Mouse (Mus musculus): Measurements from ENCODE around the gene Zbtb34.
A peak's percentile ranks its signal among the peaks of the same experiment; 100 is the strongest.

Zbtb34 gene

DNA sequence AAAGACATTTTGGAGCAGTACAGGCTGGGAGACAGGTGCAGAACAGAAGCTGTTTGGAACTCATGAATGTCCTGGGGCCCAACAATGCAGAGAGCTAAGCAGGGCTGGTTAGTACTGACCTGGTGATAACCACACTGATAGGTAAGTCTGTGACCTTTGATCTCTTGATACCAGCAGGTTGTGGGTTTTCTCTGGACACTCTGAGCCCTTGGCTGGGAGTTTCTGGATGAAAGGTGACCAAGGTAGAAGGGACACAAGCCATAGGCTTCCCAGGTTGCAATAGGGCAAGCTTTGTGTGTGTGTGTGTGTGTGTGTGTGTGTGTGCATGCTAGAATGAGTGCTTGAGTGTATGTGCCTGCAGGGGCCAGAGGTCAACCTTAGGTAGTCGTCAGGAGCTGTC lies 15.7 kb upstream of the Zbtb34 start:
- DNase-seq (ENCODE audit: low read depth, low spot score), result no peak

DNA sequence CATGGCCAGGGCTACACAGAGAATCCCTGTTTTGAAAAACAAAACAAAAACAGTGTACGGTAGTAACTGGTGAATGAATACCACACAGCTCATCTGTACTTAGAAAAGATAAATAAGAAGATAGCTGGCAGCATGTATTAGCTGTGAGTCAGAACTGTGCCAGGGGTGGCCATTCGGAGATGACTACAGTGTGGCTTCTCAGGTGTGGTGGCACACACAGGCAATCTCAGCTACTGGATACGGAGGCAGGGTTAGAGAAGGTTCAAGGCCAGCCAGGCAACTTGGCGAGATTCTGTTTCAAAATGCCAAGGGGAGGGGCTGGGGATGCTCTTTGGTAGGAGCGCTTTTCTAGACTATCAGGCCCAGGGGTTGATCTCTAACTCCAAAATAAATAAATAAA lies 14.6 kb upstream of the Zbtb34 start:
- no peak for DNase-seq (ENCODE audit: low read depth, low spot score)

DNA sequence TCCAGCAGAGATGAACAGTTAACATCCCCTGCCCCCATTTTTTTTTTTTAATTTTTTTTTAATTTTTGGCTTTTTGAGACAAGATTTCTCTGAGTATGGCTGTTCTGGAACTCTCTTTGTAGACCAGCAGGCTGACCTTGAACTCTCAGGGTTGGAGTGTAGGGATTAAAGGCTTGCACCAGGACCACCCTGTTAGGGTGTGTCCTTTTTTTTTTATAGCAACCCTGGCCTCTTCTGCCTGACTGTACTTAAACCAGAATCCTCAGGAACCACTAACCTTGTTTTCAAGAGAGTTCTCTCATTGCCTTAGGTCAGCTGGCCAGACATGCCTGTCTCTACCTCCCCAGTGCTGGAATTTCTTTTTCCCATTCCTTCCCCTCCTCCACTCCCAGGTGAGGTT lies 13.7 kb upstream of the Zbtb34 start:
- no peak for DNase-seq (ENCODE audit: low read depth, low spot score)

DNA sequence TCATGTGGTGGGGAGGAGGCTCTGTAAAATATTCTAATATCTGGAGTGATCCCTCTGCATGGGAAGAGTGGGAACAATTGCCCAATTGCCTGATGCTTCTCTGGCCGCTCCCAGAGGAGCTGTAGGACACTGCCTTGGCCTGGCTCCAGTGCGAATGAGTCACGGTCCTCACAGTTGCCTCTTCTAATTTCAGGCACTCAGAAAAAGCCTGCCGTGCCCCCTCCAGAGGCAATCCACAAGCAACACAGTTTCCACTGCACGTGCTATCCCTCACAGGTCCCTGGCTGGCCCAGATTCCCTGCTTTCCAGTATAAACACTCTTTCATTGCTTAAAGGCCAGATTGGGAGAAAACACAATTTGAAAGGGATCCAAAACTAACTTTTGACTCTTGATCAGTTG lies 13.2 kb upstream of the Zbtb34 start:
- DNase-seq (ENCODE audit: low read depth, low spot score), result no peak

GRCm38 (mm10) chr2:33442701-33443100 lies 11.6 kb upstream of the Zbtb34 start:
- DNase-seq (ENCODE audit: low read depth, low spot score), result no peak

- peak; percentile 31 for DNase-seq (ENCODE audit: low read depth, low spot score)
Measured at GRCm38 (mm10) chr2:33440893-33441292, 9.8 kb upstream of the Zbtb34 start.

- no peak for DNase-seq (ENCODE audit: low read depth, low spot score)
Measured at GRCm38 (mm10) chr2:33439980-33440670, 9.0 kb upstream of the Zbtb34 start.

GRCm38 (mm10) chr2:33439471-33439881 lies 8.4 kb upstream of the Zbtb34 start:
- DNase-seq (ENCODE audit: low read depth, low spot score), result no peak

- DNase-seq (ENCODE audit: low read depth, low spot score), result no peak
Measured at GRCm38 (mm10) chr2:33438377-33438776, 7.3 kb upstream of the Zbtb34 start.

DNA sequence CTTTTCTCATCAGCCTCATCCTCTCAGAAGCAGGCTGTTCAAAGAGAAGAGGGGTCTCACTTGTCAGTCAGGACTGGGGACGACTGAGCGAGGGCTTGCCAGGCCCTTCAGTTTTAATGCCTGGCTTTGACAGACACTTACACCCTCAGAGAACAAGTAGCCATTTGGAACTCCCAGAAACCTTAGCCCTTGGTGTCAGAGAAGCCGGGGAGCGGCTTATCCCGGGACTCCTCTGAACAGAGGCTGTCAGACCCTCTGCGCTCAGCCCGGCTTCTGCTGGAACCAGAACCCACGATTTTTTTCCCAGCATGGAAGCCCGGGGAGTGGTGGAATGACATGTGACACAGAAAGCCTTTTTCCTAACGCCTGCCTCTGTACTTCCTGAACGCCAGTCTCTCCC lies 6.1 kb upstream of the Zbtb34 start:
- DNase-seq (ENCODE audit: low read depth, low spot score), result no peak

- no peak for DNase-seq (ENCODE audit: low read depth, low spot score)
Measured at GRCm38 (mm10) chr2:33436035-33436580, 5.0 kb upstream of the Zbtb34 start.

GRCm38 (mm10) chr2:33435036-33435650 lies 4.0 kb upstream of the Zbtb34 start:
- DNase-seq (ENCODE audit: low read depth, low spot score), result no peak

- peak; percentile 67 for DNase-seq (ENCODE audit: low read depth, low spot score)
Measured at GRCm38 (mm10) chr2:33432877-33433276, 1.8 kb upstream of the Zbtb34 start.

DNA sequence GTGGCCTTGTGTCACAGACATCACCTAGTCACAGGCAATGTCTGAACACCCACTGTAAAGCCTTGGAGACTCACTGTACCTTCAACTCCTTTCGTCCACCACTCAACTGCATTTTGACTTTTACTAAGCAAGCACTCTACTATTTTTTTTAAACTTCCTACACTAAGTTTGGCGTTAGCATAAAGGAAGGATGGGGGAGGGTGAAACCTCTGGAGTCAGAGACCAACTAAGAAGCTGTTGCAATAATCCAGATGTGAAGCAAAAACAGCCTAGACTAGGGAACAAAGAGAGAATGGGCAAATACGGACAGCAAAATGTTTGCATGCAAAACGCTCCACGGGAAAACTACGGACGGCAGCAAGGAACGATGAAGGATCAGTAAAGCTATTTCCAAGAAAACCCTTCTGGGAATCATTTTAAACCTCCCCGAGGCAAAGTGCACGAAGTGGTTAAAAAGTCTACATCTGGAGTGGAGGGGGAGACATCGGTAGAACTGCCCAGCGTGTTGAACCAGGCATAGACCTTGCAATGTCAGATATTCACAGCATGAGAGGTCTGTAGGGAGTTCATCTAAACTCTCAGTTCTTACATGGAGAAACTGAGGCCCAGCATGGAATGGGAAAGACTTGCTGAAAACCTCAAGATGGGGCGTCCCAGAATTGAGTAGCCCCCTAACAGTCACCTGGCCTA lies 898 bp downstream of the Zbtb34 start:
- peak; percentile 29 for DNase-seq (ENCODE audit: low read depth, low spot score)

DNA sequence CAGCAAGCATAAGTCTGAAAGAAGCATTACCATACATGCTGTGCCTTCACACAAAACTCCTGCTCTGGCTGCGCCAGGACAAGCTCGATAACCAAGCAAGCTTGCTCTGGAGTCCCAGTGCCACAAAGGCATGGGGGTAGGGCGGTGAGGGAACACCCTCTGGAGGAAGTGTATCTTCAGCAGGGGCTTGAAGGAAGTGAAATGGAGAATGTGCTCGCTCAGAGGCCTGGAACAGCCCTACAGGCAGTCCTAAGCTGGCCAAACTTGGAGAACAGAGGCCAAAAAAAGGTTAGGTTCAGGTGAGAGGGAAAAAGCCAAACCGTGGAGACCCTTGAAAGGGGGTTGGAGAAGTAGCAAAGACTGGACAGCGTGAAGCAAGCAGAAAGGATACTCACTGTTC lies 1.8 kb downstream of the Zbtb34 start:
- DNase-seq (ENCODE audit: low read depth, low spot score), result peak; percentile 11

DNA sequence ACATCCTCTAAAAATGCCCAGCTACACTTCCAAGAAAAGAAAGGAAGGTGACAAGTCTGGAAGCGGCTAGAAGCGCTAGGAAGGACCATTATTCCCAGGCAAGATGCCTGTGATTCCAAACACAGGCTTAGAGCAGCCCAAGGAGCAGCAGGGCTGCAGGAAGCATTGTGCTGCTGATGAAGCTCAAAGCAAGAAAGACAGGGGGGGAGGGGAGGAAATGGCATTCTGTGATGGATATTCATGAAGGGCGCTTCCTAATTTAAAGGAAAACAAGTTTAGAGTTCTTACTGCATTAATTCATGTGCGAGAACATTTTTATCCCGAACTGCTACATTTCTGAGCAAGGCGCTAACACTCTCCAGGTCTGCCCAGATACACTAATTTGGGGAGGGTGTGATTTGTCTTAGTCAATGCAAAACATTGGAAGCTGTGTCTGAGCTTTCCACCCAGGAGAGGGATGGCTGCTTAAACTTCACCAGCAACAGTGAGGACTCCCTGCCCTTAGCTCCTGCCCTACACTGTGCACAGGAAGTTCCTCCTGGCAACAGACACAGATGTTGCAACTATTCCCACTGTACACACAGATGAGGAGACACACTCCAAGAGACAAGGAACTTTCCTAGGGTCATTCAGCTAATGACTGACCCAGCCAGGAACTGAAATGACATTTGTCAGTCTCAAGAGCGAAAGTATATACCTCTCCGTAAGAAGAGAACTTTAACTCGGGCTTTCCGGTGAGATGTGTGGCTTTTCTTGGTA lies 4.3 kb downstream of the Zbtb34 start:
- no peak for DNase-seq (ENCODE audit: low read depth, low spot score)

GRCm38 (mm10) chr2:33417454-33417853 lies 13.7 kb downstream of the Zbtb34 start:
- no peak for DNase-seq (ENCODE audit: low read depth, low spot score)

DNA sequence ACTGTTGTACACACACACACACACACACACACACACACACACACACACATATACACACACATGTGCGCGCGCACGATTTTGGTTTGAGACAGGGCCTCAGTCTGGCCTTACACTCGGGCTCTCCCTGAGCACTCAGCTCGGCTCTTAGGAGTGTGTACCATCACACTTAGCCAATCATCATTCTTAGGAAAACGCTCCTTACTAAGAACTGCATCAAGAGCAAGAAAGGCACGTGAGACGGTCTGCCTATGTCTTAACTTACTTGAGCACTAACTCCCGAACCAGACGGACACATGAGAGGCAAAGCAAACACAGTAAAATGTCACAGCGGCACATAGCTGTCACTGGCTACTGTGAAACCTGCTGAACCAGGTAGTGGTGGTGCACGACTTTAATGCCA lies 17.1 kb downstream of the Zbtb34 start:
- DNase-seq (ENCODE audit: low read depth, low spot score), result no peak

DNA sequence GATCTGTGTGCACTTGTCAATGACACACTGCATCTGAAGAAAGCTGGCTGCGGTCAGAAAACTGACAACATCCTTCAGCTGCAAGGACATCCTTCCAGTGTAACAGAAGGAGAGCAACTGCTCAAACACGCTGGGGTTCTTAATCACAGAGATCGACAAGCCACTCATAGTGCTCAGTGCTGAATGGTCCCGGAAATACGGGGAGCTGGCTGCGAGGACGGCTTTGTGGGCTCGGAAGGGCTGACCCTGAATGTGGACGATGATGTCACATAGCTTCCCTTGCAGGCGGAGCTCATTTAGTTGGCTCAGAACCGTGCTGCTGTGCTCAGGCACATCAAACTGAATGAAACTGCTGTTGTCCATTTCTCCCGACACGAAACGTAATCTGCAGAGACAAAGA lies 19.0 kb downstream of the Zbtb34 start:
- no peak for DNase-seq (ENCODE audit: low read depth, low spot score)

- DNase-seq (ENCODE audit: low read depth, low spot score), result peak; percentile 10
Measured at GRCm38 (mm10) chr2:33403511-33404003, 27.6 kb downstream of the Zbtb34 start.

GRCm38 (mm10) chr2:33402638-33403037 lies 28.5 kb downstream of the Zbtb34 start:
- no peak for DNase-seq (ENCODE audit: low read depth, low spot score)

DNA sequence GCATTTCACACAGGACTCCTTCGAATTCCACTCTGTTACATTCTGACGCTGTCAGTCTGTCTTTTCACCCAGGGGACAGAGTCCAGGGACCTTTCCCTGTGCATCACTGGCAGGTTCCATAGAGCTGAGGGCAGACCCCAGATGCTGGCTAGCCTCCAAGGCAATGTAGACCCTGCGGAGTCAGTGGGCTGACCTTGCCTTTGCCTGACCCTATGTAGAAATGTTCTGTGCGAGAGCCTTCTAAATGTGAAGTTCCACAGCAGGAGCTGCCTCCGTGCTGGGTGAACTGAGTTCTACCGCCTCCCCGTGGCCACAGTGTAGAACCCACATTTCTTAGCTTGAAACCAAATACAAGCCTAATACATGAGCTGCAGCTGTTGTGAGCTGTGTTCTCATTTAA lies 28.9 kb downstream of the Zbtb34 start:
- DNase-seq (ENCODE audit: low read depth, low spot score), result peak; percentile 26
